Mouse (Mus musculus): ENCODE results near the gene Dusp1. TPM values are rescaled to one million over a fixed set of nuclear protein-coding genes. Genes with fewer than 3 reads are reported as not detected.

Dusp1 gene
- total RNA-seq (2018; cell fraction: chromatin; rRNA removed), result 1,000 to 10,000 TPM in 8 of 26 experiments, 100 to 1,000 TPM in 14, 10 to 100 TPM in 4; 36.2 to 1,811 (median 533) TPM
- 1,000 to 10,000 TPM in 5 of 26 experiments, 100 to 1,000 TPM in 14, 10 to 100 TPM in 7; 20.0 to 1,690 (median 314) TPM for total RNA-seq (2018; cell fraction: cytosol; rRNA removed)
- 1,000 to 10,000 TPM in 9 of 26 experiments, 100 to 1,000 TPM in 14, 10 to 100 TPM in 3; 28.6 to 2,287 (median 592) TPM for total RNA-seq (2018; cell fraction: nucleus; rRNA removed)
- polyA plus RNA-seq (2018), result 10.8 to 29.7 TPM (median 28.3 TPM) in 3 replicates

- 2% methylated on average over 25 of the region's 25 CpGs for WGBS (ENCODE audit: missing documents)
- H3K4me3 ChIP-seq (ENCODE audit: inconsistent target), result peak within 1 kb of the TSS; percentile 61
- H3K36me3 ChIP-seq (ENCODE audit: inconsistent target), result no peaks in the 10 kb centered on the region
- H3K27ac ChIP-seq, result peak within 1 kb of the TSS; percentile 62
- peaks cover 50% of the 10 kb centered on the region for H3K79me2 ChIP-seq (ENCODE audit: inconsistent target)
Measured at GRCm38 (mm10) chr17:26561651-26562181, at the start of gene Dusp1. Gene Dusp1, minus strand, starts transcription at chr17:26562128.

GRCm38 (mm10) chr17:26611328-26611727, 49.4 kb upstream of the Dusp1 start:
- Histone ChIP-seq H3K27ac (no peak overlapping the region), H3K4me3 (ENCODE audit: inconsistent target) (no peak overlapping the region), H3K36me3 (ENCODE audit: inconsistent target) (no peaks in the 10 kb centered on the region), H3K79me2 (ENCODE audit: inconsistent target) (no peaks in the 10 kb centered on the region)
- WGBS (ENCODE audit: missing documents), result 94% methylated on average over 7 of the region's 7 CpGs

- peaks cover under 1% of the 10 kb centered on the region; the same call in 1 of the 2 replicates for H3K79me2 ChIP-seq (ENCODE audit: inconsistent target)
- no peaks in the 10 kb centered on the region for H3K36me3 ChIP-seq (ENCODE audit: inconsistent target)
- 86% methylated on average over 8 of the region's 8 CpGs for WGBS (ENCODE audit: missing documents)
- no peak overlapping the region for H3K27ac ChIP-seq
- H3K4me3 ChIP-seq (ENCODE audit: inconsistent target), result no peak overlapping the region
Measured at GRCm38 (mm10) chr17:26609820-26610219, 47.9 kb upstream of the Dusp1 start.

GRCm38 (mm10) chr17:26608877-26609276, 46.9 kb upstream of the Dusp1 start:
- peaks cover 9% of the 10 kb centered on the region; the same call in 1 of the 2 replicates for H3K79me2 ChIP-seq (ENCODE audit: inconsistent target)
- no peaks in the 10 kb centered on the region for H3K36me3 ChIP-seq (ENCODE audit: inconsistent target)
- WGBS (ENCODE audit: missing documents), result 90% methylated on average over 2 of the region's 8 CpGs
- no peak overlapping the region for H3K27ac ChIP-seq
- H3K4me3 ChIP-seq (ENCODE audit: inconsistent target), result no peak overlapping the region

GRCm38 (mm10) chr17:26608348-26608747, 46.4 kb upstream of the Dusp1 start:
- Histone ChIP-seq H3K36me3 (ENCODE audit: inconsistent target) (no peaks in the 10 kb centered on the region), H3K27ac (no peak overlapping the region), H3K4me3 (ENCODE audit: inconsistent target) (no peak overlapping the region), H3K79me2 (ENCODE audit: inconsistent target) (peaks cover 14% of the 10 kb centered on the region)
- 92% methylated on average over 3 of the region's 3 CpGs for WGBS (ENCODE audit: missing documents)

GRCm38 (mm10) chr17:26606516-26606915, 44.6 kb upstream of the Dusp1 start:
- Histone ChIP-seq H3K27ac (peak overlapping the region; percentile 77), H3K4me3 (ENCODE audit: inconsistent target) (no peak overlapping the region), H3K36me3 (ENCODE audit: inconsistent target) (no peaks in the 10 kb centered on the region), H3K79me2 (ENCODE audit: inconsistent target) (peaks cover 22% of the 10 kb centered on the region)
- 82% methylated on average over 2 of the region's 2 CpGs for WGBS (ENCODE audit: missing documents)

GRCm38 (mm10) chr17:26605636-26606035, 43.7 kb upstream of the Dusp1 start:
- no peak overlapping the region for H3K4me3 ChIP-seq (ENCODE audit: inconsistent target)
- no peaks in the 10 kb centered on the region for H3K36me3 ChIP-seq (ENCODE audit: inconsistent target)
- WGBS (ENCODE audit: missing documents), result 28% methylated on average over 4 of the region's 4 CpGs
- peak overlapping the region; percentile 77 for H3K27ac ChIP-seq
- peaks cover 22% of the 10 kb centered on the region for H3K79me2 ChIP-seq (ENCODE audit: inconsistent target)

- Histone ChIP-seq H3K27ac (no peak overlapping the region), H3K79me2 (ENCODE audit: inconsistent target) (peaks cover 36% of the 10 kb centered on the region), H3K36me3 (ENCODE audit: inconsistent target) (no peaks in the 10 kb centered on the region), H3K4me3 (ENCODE audit: inconsistent target) (no peak overlapping the region)
- 90% methylated on average over 8 of the region's 8 CpGs for WGBS (ENCODE audit: missing documents)
Measured at GRCm38 (mm10) chr17:26603311-26603710, 41.4 kb upstream of the Dusp1 start.

- Histone ChIP-seq H3K4me3 (ENCODE audit: inconsistent target) (no peak overlapping the region), H3K79me2 (ENCODE audit: inconsistent target) (peaks cover 44% of the 10 kb centered on the region), H3K36me3 (ENCODE audit: inconsistent target) (no peaks in the 10 kb centered on the region), H3K27ac (peak overlapping the region; percentile 58)
- 88% methylated on average over 12 of the region's 12 CpGs for WGBS (ENCODE audit: missing documents)
Measured at GRCm38 (mm10) chr17:26602371-26602885, 40.5 kb upstream of the Dusp1 start.

GRCm38 (mm10) chr17:26601926-26602325, 40.0 kb upstream of the Dusp1 start:
- H3K36me3 ChIP-seq (ENCODE audit: inconsistent target), result no peaks in the 10 kb centered on the region
- H3K4me3 ChIP-seq (ENCODE audit: inconsistent target), result no peak overlapping the region
- H3K79me2 ChIP-seq (ENCODE audit: inconsistent target), result peaks cover 50% of the 10 kb centered on the region
- WGBS (ENCODE audit: missing documents), result 82% methylated on average over 6 of the region's 6 CpGs
- H3K27ac ChIP-seq, result peak overlapping the region; percentile 58

- Histone ChIP-seq H3K36me3 (ENCODE audit: inconsistent target) (no peaks in the 10 kb centered on the region), H3K27ac (peak overlapping the region; percentile 58), H3K79me2 (ENCODE audit: inconsistent target) (peaks cover 54% of the 10 kb centered on the region), H3K4me3 (ENCODE audit: inconsistent target) (no peak overlapping the region)
- 83% methylated on average over 6 of the region's 6 CpGs for WGBS (ENCODE audit: missing documents)
Measured at GRCm38 (mm10) chr17:26601514-26601913, 39.6 kb upstream of the Dusp1 start.

GRCm38 (mm10) chr17:26600913-26601447, 39.1 kb upstream of the Dusp1 start:
- Histone ChIP-seq H3K4me3 (ENCODE audit: inconsistent target) (no peak overlapping the region), H3K27ac (peak overlapping the region; percentile 58), H3K79me2 (ENCODE audit: inconsistent target) (peaks cover 57% of the 10 kb centered on the region), H3K36me3 (ENCODE audit: inconsistent target) (no peaks in the 10 kb centered on the region)
- 86% methylated on average over 17 of the region's 17 CpGs for WGBS (ENCODE audit: missing documents)

GRCm38 (mm10) chr17:26598845-26599244, 36.9 kb upstream of the Dusp1 start:
- WGBS (ENCODE audit: missing documents), result over 99% methylated on average over 5 of the region's 5 CpGs
- H3K4me3 ChIP-seq (ENCODE audit: inconsistent target), result no peak overlapping the region
- peaks cover 48% of the 10 kb centered on the region for H3K79me2 ChIP-seq (ENCODE audit: inconsistent target)
- no peaks in the 10 kb centered on the region for H3K36me3 ChIP-seq (ENCODE audit: inconsistent target)
- H3K27ac ChIP-seq, result no peak overlapping the region

- Histone ChIP-seq H3K36me3 (ENCODE audit: inconsistent target) (no peaks in the 10 kb centered on the region), H3K79me2 (ENCODE audit: inconsistent target) (peaks cover 35% of the 10 kb centered on the region; the same call in 1 of the 2 replicates), H3K27ac (no peak overlapping the region), H3K4me3 (ENCODE audit: inconsistent target) (no peak overlapping the region)
- 93% methylated on average over 6 of the region's 6 CpGs for WGBS (ENCODE audit: missing documents)
Measured at GRCm38 (mm10) chr17:26596856-26597481, 35.0 kb upstream of the Dusp1 start.
